Comparison of ENCODE assay signal across 7 mouse cellular contexts in the genomic region with DNA sequence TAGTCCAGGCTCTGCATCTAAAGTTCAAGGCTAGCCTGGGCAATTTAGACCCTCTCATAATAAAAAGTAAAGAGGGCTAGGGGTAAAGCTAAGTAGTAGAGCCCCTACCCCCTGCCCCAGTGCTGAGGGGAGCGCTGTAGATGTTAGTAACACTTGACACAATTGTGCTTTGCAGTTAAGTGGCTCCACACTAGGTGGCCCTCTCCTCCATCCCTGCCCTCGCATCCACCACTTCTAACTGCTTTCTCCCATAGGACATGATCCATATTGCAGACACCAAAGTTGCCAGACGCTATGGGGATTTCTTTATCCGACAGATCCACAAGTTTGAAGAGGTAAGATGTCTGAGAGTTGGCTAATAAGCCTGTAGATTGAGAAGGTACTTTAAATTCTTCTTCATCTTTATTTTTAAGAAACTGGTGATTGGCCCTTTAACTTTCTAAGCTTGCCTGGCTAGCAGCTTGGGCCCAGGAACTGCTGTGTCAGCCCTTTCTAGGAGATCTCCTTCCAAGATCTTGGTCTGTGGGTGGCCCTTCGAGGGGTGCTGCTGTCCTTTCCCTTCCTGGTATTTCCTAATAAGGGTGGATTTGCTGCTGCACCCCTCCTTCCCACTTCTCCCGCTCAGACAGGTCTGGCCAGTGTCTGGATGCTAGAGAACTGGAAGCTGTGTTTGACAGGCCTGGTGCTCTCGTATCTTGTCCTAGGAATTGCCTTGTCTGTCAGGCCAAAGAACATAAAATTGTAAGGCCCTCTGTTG. TPM values are rescaled to one million over a fixed set of nuclear protein-coding genes. Genes with fewer than 3 reads are reported as not detected.
A peak's percentile ranks its signal among the peaks of the same experiment; 100 is the strongest.
DNase-seq lines count a peak whose midpoint lies in the region; ATAC-seq and TF ChIP-seq lines count a peak whose summit lies in the region.

No protein-coding gene starts in this region.

- H3K4me1 ChIP-seq in heart, postnatal 0 days (ENCODE audit: control insufficient read depth, insufficient read depth) = peaks cover 21% of the 10 kb centered on the region

- peak; percentile 85 for DNase-seq in heart, postnatal 0 days (ENCODE audit: low spot score)
- no peak for DNase-seq in heart, postnatal 36 days
- DNase-seq in urinary bladder, postnatal 14 days (ENCODE audit: low spot score) = peak; percentile 61
- no peak for DNase-seq in urinary bladder, postnatal 10 days (ENCODE audit: low spot score)
- DNase-seq in kidney, postnatal 14 days = peak; percentile 69

- no peak for ATAC-seq in heart, postnatal 0 days (ENCODE audit: insufficient read depth, low read depth)
- no peak for ATAC-seq in monocyte, adult 5-6 weeks (replicated peaks; ENCODE audit: insufficient number of reproducible peaks, low FRiP score, low TSS enrichment, poor library complexity, severe bottlenecking)
- no peak for ATAC-seq in inflammation-experienced regulatory T-cells, adult 6 months

- peaks cover 63% of the 10 kb centered on the region for H3K36me3 ChIP-seq in heart, postnatal 0 days (replicated peaks; ENCODE audit: control insufficient read depth, insufficient read depth, low read length)

- intact Hi-C loops in heart, postnatal 36 days (cut with DNase I) = loop anchor here (1.0 to 2.0 kb wide), 2 partner anchors 34 to 55 kb away; no protein-coding TSS in a partner anchor

- WGBS in heart, postnatal 0 days = 46% methylated on average over 7 of the region's 7 CpGs

- no peak for TF ChIP-seq EP300 in heart, postnatal 0 days (IDR thresholded peaks at IDR 0.05; ENCODE audit: low read depth)

- H3K4me3 ChIP-seq in heart, postnatal 0 days (ENCODE audit: low read depth, low read length) = no peak overlapping the region

- H3K9me3 ChIP-seq in heart, postnatal 0 days (replicated peaks; ENCODE audit: control insufficient read depth, low read length) = no peaks in the 10 kb centered on the region

- TF ChIP-seq CTCF in heart, postnatal 0 days (IDR thresholded peaks at IDR 0.05; ENCODE audit: low read depth) = peak; percentile 85

- no peak overlapping the region for H3K9ac ChIP-seq in heart, postnatal 0 days (replicated peaks; ENCODE audit: low read depth, low read length)

- no peaks in the 10 kb centered on the region for H3K27me3 ChIP-seq in heart, postnatal 0 days (ENCODE audit: control insufficient read depth, insufficient read depth, low read length)

- H3K27ac ChIP-seq in heart, postnatal 0 days (ENCODE audit: low read depth) = 0 out of 2 replicates have a peak overlapping the region, but pooled peaks have one; percentile 3

- no peak overlapping the region for H3K4me2 ChIP-seq in heart, postnatal 0 days (ENCODE audit: low read depth, low read length)

RNA-seq across cellular contexts. Expression of a gene that starts 15.4 kb away (rescaled TPM):
- 45.9 and 52.9 TPM in 2 replicates for total RNA-seq in heart, postnatal 0 days (2014; rRNA removed; ENCODE audit: low replicate concordance)
- polyA plus RNA-seq in heart, postnatal 0 days (2015; fragmentation: Nextera tagmentation; extraction: Ambion mirVana) = 13.2 and 19.0 TPM in 2 replicates
- total RNA-seq in heart, postnatal 36 days (2021) = 10 to 100 TPM; 39.0 to 50.1 TPM
- total RNA-seq in monocyte, adult 5-6 weeks (2017) = 12.9 to 26.3 TPM (median 16.2 TPM) in 3 replicates
- 10 to 100 TPM in 2 of 3 experiments, 1 to 10 TPM in 1; 7.0 to 20.8 (median 13.3) TPM for polyA plus RNA-seq in inflammation-experienced regulatory T-cells, adult 6 months (2017; shearing (Covaris generic))

RNA-seq across cellular contexts. Expression of a gene that starts 18.3 kb away (rescaled TPM):
- total RNA-seq in heart, postnatal 0 days (2014; rRNA removed; ENCODE audit: low replicate concordance) = 183 and 210 TPM in 2 replicates
- polyA plus RNA-seq in heart, postnatal 0 days (2015; fragmentation: Nextera tagmentation; extraction: Ambion mirVana) = 114 and 123 TPM in 2 replicates
- total RNA-seq in heart, postnatal 36 days (2021) = 10 to 100 TPM; 71.6 to 72.7 TPM
- total RNA-seq in monocyte, adult 5-6 weeks (2017) = 102 to 117 TPM (median 113 TPM) in 3 replicates
- polyA plus RNA-seq in inflammation-experienced regulatory T-cells, adult 6 months (2017; shearing (Covaris generic)) = 100 to 1,000 TPM; 224 to 286 (median 240) TPM

RNA-seq across cellular contexts. Expression of a gene that starts 30.6 kb away (rescaled TPM):
- total RNA-seq in heart, postnatal 0 days (2014; rRNA removed; ENCODE audit: low replicate concordance) = 20.9 and 27.1 TPM in 2 replicates
- polyA plus RNA-seq in heart, postnatal 0 days (2015; fragmentation: Nextera tagmentation; extraction: Ambion mirVana) = 14.1 and 15.6 TPM in 2 replicates
- total RNA-seq in heart, postnatal 36 days (2021) = 1 to 10 TPM; 7.7 to 8.1 TPM
- 8.1 to 17.1 TPM (median 13.3 TPM) in 3 replicates for total RNA-seq in monocyte, adult 5-6 weeks (2017)
- 10 to 100 TPM in 1 of 3 experiments, 1 to 10 TPM in 2; 5.5 to 10.8 (median 9.2) TPM for polyA plus RNA-seq in inflammation-experienced regulatory T-cells, adult 6 months (2017; shearing (Covaris generic))

RNA-seq across cellular contexts. Expression of a gene that starts 47.5 kb away (rescaled TPM):
- total RNA-seq in heart, postnatal 0 days (2014; rRNA removed; ENCODE audit: low replicate concordance) = 50.2 and 84.8 TPM in 2 replicates
- polyA plus RNA-seq in heart, postnatal 0 days (2015; fragmentation: Nextera tagmentation; extraction: Ambion mirVana) = 271 and 286 TPM in 2 replicates
- total RNA-seq in heart, postnatal 36 days (2021) = 100 to 1,000 TPM; 132 to 146 TPM
- 26.5 to 98.4 TPM (median 53.0 TPM) in 3 replicates for total RNA-seq in monocyte, adult 5-6 weeks (2017)
- 100 to 1,000 TPM; 109 to 122 (median 116) TPM for polyA plus RNA-seq in inflammation-experienced regulatory T-cells, adult 6 months (2017; shearing (Covaris generic))

RNA-seq across cellular contexts. Expression of a gene that starts 47.8 kb away (rescaled TPM):
- total RNA-seq in heart, postnatal 0 days (2014; rRNA removed; ENCODE audit: low replicate concordance) = 2.2 TPM in 1 of 2 replicates, not detected in the other
- 8.8 and 10.7 TPM in 2 replicates for polyA plus RNA-seq in heart, postnatal 0 days (2015; fragmentation: Nextera tagmentation; extraction: Ambion mirVana)
- total RNA-seq in heart, postnatal 36 days (2021) = 1 to 10 TPM; 1.3 to 2.8 TPM
- not detected in 3 replicates for total RNA-seq in monocyte, adult 5-6 weeks (2017)
- polyA plus RNA-seq in inflammation-experienced regulatory T-cells, adult 6 months (2017; shearing (Covaris generic)) = 1 to 10 TPM; 5.4 to 7.1 (median 5.9) TPM

Comparison
In these comparisons a context has a peak if more than half of its experiments do, and no peak if none do; other contexts are left out.
1. DNase-seq: peak in heart, postnatal 0 days (single experiment), urinary bladder, postnatal 14 days (single experiment) and kidney, postnatal 14 days (single experiment); none in heart, postnatal 36 days (0 of 2) and urinary bladder, postnatal 10 days (single experiment).